Mouse (Mus musculus) embryonic facial prominence, embryonic 10.5 days (tissue): Measurements from ENCODE around the gene Hsbp1. TPM values are rescaled to one million over a fixed set of nuclear protein-coding genes. Genes with fewer than 3 reads are reported as not detected.
"Not testable (repeated sequence)": the region's sequence is repeated elsewhere in the genome, so short reads cannot be mapped to it uniquely, and the experiment has no call there.

ENCODE experiments used
- DNase-seq: peaks from one replicate; pipeline ENCODE4 v3.0.0-alpha.2; 2017; ENCODE audit warnings: low spot score
- H3K27ac ChIP-seq: fragments of 300-500 bp; sonication (generic); replicated peaks from 2 replicates; pipeline ENCODE4 v1.5.1; 2016; ENCODE audit warnings: mild to moderate bottlenecking
- H3K27me3 ChIP-seq: fragments of 300-500 bp; sonication (generic); replicated peaks from 2 replicates; pipeline ENCODE4 v1.6.1; 2016; ENCODE audit warnings: low read depth, mild to moderate bottlenecking; ENCODE audit not compliant: poor library complexity, severe bottlenecking
- H3K36me3 ChIP-seq: fragments of 300-500 bp; sonication (generic); replicated peaks from 2 replicates; pipeline ENCODE4 v1.6.1; 2016; ENCODE audit warnings: mild to moderate bottlenecking, moderate library complexity
- H3K4me1 ChIP-seq: fragments of 300-500 bp; sonication (generic); 2 replicates; pipeline ENCODE4 v1.6.1; 2016
- H3K4me3 ChIP-seq: fragments of 300-500 bp; sonication (generic); 2 replicates; pipeline ENCODE4 v1.5.1; 2016; ENCODE audit warnings: mild to moderate bottlenecking, moderate library complexity
- H3K9me3 ChIP-seq: fragments of 300-500 bp; sonication (generic); 2 replicates; pipeline ENCODE4 v1.6.1; 2016; ENCODE audit warnings: mild to moderate bottlenecking
- WGBS: fragments of 180-500 bp; shearing (Covaris S2); methylation state at CpG from one replicate; pipeline ENCODE4 v1.1.7; 2016; 5-methylcytosine and 5-hydroxymethylcytosine counted together
- polyA plus RNA-seq: library from polyadenylated mRNA; unstranded; fragments of >200 nt; fragmentation: Nextera tagmentation; extraction: Ambion mirVana; gene quantifications from 2 replicates; pipeline ENCODE4 v1.2.1, GENCODE M21; 2016

The Hsbp1 gene
- 238 and 249 TPM in 2 replicates for polyA plus RNA-seq

DNA sequence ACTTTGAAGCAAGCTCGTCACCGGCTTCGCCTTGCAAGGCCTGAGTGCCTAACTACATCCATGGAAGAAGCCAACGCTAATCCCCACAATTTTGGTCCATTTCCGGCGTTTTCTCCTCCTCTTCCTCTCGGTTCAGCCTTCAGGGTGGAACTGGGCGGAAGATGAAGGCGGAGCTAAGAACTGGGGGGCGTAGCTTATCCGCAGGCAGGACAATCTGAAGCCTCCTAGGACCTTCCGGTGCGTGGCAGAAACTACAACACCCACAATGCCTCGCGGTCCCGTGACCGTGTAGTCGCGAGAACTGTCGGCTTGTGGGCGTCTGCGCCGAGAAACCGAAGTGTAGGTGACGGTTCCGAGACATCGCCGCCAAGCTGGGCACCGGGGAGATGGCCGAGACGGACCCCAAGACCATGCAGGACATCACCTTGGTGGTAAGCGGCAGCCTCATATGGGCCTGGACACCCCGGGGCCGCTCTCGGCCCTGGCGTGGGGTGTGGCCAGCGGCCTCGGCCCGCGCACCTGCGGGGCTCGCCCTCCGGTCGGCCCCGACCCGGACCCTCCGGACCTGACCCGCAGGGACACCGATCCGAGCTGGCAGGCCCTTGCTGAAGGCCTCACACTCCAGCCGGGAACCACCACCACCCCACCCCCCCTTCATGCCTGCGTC lies at the start of gene Hsbp1:
Gene Hsbp1 (plus strand): TSS at position 299 of the 667 bp plus-strand sequence.
- Histone ChIP-seq H3K27me3 (peaks cover 4% of the 10 kb centered on the region; the same call in 1 of the 2 replicates), H3K4me1 (peaks cover 8% of the 10 kb centered on the region), H3K27ac (peak within 1 kb of the TSS; percentile 91), H3K4me3 (peak within 1 kb of the TSS; percentile 99), H3K36me3 (peaks cover 40% of the 10 kb centered on the region), H3K9me3 (peaks cover 2% of the 10 kb centered on the region; the same call in 1 of the 2 replicates)
- 2% methylated on average over 52 of the region's 52 CpGs for WGBS
- peak; percentile 96 for DNase-seq

- Histone ChIP-seq H3K9me3 (peaks cover 5% of the 10 kb centered on the region), H3K4me3 (no peak overlapping the region), H3K27me3 (no peaks in the 10 kb centered on the region), H3K4me1 (no peaks in the 10 kb centered on the region), H3K36me3 (no peaks in the 10 kb centered on the region), H3K27ac (no peak overlapping the region)
- no peak for DNase-seq
- 85% methylated on average over 13 of the region's 13 CpGs for WGBS
Measured at GRCm38 (mm10) chr8:119295477-119295876, 48.8 kb upstream of the Hsbp1 start.

DNA sequence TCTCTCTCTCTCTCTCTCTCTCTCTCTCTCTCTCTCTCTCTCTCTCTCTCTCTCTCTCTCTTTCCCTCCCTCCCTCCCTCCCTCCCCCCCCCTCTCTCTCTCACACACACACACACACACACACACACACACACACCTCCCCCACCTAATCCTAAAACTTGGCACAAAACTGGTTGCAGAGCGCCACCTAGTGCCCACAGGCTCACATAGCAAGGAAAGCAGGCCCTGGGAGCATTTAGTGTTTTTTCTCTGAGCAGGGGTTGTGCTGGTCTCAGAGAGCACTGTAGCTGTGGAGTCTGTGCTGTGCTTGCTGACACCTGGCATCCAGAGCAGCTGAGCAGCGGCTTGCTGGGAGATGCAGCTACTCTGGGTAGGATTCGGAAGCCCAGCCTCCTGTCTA lies 46.5 kb upstream of the Hsbp1 start:
- not testable (repeated sequence) for H3K4me1 ChIP-seq, H3K4me3 ChIP-seq, H3K27ac ChIP-seq, H3K36me3 ChIP-seq, H3K27me3 ChIP-seq
- H3K9me3 ChIP-seq: peaks cover 15% of the 10 kb centered on the region
- 31% methylated on average over 3 of the region's 3 CpGs for WGBS
- DNase-seq: peak; percentile 21

GRCm38 (mm10) chr8:119300335-119300734 lies 44.0 kb upstream of the Hsbp1 start:
- WGBS: 87% methylated on average over 5 of the region's 5 CpGs
- Histone ChIP-seq H3K27ac (no peak overlapping the region), H3K27me3 (no peaks in the 10 kb centered on the region), H3K4me1 (no peaks in the 10 kb centered on the region), H3K9me3 (peaks cover 15% of the 10 kb centered on the region), H3K4me3 (no peak overlapping the region), H3K36me3 (no peaks in the 10 kb centered on the region)
- no peak for DNase-seq

DNA sequence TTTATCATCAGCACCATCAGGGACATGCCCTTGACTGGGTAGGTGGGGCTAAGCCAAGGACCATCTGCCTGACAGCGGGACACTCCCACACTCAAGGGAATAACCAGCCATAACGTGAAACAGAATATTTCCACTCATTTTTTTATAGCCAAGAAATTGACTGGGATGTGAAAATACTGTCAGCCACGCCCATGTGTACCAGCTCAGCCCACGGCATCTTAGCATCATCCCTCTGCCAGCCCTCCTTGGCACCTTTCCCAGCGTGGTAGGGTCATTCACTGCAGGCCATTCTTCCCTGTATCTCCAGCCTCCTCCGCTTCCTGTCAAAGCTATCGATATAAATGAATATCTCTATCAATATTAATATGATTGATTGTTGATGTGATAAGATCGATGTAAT lies 40.1 kb upstream of the Hsbp1 start:
- H3K4me3 ChIP-seq: no peak overlapping the region
- no peaks in the 10 kb centered on the region for H3K27me3 ChIP-seq
- no peaks in the 10 kb centered on the region for H3K4me1 ChIP-seq
- no peaks in the 10 kb centered on the region for H3K36me3 ChIP-seq
- peaks cover 15% of the 10 kb centered on the region for H3K9me3 ChIP-seq
- no peak overlapping the region for H3K27ac ChIP-seq
- WGBS: 86% methylated on average over 8 of the region's 8 CpGs
- no peak for DNase-seq

DNA sequence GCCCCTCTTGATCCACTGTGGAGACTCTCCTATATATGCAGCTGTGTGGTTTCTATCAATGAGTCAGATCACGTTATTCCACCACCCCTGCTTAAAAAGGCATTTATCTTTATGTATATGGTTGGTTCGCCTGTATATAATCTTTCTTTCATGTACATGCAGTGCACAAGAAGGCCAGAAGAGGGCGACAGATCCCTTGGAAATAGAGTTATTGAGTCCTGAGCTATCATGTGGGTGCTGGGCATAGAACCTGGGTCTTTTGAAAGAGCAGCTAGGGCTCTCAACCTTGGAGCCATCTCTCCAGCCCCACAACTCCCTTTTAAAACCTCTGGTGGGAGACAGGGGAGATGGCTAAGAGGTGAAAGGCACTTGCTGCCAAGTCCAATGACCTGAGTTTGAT lies 32.9 kb upstream of the Hsbp1 start:
- DNase-seq: no peak
- Histone ChIP-seq H3K27me3 (no peaks in the 10 kb centered on the region), H3K9me3 (no peaks in the 10 kb centered on the region), H3K27ac (no peak overlapping the region), H3K4me1 (no peaks in the 10 kb centered on the region), H3K4me3 (no peak overlapping the region), H3K36me3 (no peaks in the 10 kb centered on the region)
- 31% methylated on average over 3 of the region's 3 CpGs for WGBS

DNA sequence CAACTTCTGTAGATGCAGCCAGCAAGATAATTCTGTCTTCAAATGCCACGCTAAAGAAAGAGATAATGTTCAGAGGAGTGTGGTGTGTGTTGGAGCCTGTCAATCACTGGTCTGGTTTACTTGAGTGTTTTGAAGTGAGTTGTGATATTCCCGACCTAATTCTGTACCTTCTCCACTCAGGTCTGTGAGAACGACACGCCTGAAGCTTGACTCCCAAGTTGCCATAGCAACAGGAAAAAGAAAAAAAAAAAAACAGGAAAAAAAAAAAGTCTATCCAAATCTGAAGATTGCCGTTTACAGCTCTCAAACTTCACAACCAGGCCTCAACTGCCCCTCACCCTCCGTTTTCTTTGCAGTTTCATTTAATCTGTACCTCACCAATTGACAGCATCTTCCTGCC lies 21.1 kb upstream of the Hsbp1 start:
- H3K4me1 ChIP-seq: no peaks in the 10 kb centered on the region
- 68% methylated on average over 6 of the region's 6 CpGs for WGBS

DNA sequence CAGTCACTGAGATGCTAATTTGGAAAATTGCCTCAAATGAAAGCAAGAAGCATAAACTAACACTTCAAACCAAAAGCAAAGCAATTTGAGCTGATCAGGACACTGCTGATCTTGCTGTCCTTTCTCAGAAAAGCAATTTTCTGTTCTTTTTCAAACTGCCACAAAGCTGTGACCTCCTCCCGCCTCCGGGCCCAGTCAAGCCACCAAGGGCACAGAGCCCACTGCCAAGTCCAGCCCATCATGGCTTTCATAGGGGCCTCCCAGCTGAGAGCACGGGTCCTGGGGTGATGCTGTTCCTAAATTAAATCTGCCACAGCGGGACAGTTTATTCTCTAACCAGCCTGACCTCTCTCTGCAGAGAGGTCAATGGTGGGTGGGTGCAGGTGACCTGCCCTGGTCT lies 4.7 kb upstream of the Hsbp1 start:
- Histone ChIP-seq H3K27ac (no peak overlapping the region), H3K36me3 (no peaks in the 10 kb centered on the region), H3K27me3 (peaks cover 4% of the 10 kb centered on the region; the same call in 1 of the 2 replicates), H3K4me3 (no peak overlapping the region), H3K9me3 (peaks cover 2% of the 10 kb centered on the region; the same call in 1 of the 2 replicates), H3K4me1 (no peaks in the 10 kb centered on the region)
- DNase-seq: no peak
- 75% methylated on average over 4 of the region's 4 CpGs for WGBS

More for the DNA sequence above, 21.1 kb upstream of the Hsbp1 start:
- no peak for DNase-seq
- no peaks in the 10 kb centered on the region for H3K36me3 ChIP-seq
- H3K4me3 ChIP-seq: no peak overlapping the region
- H3K27me3 ChIP-seq: no peaks in the 10 kb centered on the region
- H3K27ac ChIP-seq: no peak overlapping the region
- H3K9me3 ChIP-seq: peaks cover 6% of the 10 kb centered on the region

DNA sequence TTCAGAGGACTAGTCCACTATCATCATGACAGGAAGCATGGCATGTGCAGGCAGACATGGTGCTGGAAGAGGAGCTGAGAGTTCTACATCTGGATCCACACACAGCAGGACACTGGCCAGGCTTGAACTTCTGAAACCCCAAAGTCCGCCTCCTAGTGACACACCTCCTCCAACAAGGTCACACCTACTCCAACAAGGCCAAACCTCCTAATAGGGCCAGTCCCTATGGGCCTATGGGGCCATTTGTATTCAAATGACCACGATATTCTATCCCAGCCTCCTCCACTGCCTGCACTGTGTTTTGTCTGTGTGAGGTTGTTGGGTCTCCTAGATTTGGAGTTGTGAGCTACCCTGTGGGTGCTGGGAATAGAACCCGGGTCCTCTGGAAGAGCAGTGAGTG lies 682 bp upstream of the Hsbp1 start:
- Histone ChIP-seq H3K9me3 (peaks cover 2% of the 10 kb centered on the region; the same call in 1 of the 2 replicates), H3K36me3 (peaks cover 32% of the 10 kb centered on the region), H3K4me1 (peaks cover 8% of the 10 kb centered on the region), H3K4me3 (peak overlapping the region; percentile 99), H3K27me3 (peaks cover 4% of the 10 kb centered on the region; the same call in 1 of the 2 replicates), H3K27ac (peak overlapping the region; percentile 91)
- DNase-seq: no peak
- 79% methylated on average over 3 of the region's 3 CpGs for WGBS

DNA sequence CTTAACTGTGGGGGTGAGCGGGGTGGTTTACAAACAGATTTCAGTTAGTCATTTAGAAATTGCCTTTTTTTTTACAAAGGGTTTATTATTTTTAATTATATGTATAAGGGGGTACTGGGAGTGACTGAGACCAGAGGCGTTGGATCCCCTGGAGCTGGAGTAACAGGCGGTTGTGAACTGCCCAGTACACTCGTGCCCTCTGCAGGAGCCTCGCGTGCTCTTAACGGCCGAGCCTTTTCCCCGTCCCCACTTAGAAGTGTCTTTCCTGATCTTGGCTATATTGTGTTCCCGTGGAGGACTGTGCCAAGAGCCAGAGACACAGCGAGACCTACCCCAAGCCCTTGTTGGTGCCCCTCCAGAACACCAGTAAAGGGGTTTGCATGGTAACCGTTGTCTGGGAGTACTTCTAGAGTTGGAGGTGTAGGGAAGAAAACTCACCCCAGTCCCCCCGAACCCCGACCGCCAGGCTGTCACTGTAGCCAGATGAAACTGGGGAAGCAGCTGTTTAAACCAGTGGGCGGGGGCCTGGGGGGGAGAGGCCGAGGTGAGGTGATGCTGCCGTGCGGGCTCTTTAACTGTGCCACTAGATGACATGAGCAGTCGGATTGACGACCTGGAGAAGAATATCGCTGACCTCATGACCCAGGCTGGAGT lies 868 bp downstream of the Hsbp1 start:
- DNase-seq: no peak
- Histone ChIP-seq H3K36me3 (peaks cover 46% of the 10 kb centered on the region), H3K27me3 (peaks cover 4% of the 10 kb centered on the region; the same call in 1 of the 2 replicates), H3K4me3 (peak overlapping the region; percentile 99), H3K9me3 (peaks cover 2% of the 10 kb centered on the region; the same call in 1 of the 2 replicates), H3K4me1 (peaks cover 8% of the 10 kb centered on the region), H3K27ac (peak overlapping the region; percentile 91; the same call in 1 of the 2 replicates)
- 57% methylated on average over 22 of the region's 22 CpGs for WGBS

DNA sequence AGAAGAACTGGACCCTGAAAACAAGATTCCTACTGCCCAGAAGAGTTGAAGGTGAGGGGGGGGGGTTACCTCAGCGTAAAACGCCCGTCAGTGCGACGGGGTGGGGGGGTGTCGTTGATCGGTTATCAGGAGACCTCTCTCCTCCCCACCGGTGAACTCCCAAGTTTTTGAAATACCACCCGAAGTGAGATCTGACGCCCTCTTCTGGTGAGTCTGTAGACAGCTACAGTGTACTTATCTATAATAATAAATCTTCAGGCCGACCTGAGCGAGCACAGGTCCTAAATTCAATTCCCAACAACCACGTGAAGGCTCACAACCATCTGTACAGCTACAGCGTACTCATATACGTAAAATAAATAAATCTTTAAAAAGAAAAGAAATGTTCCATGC lies 1.4 kb downstream of the Hsbp1 start:
- H3K4me3 ChIP-seq: peak overlapping the region; percentile 99

GRCm38 (mm10) chr8:119351647-119352046 lies 7.4 kb downstream of the Hsbp1 start:
- Histone ChIP-seq H3K9me3 (no peaks in the 10 kb centered on the region), H3K27me3 (no peaks in the 10 kb centered on the region), H3K4me1 (no peaks in the 10 kb centered on the region), H3K27ac (no peak overlapping the region), H3K36me3 (peaks cover 47% of the 10 kb centered on the region), H3K4me3 (no peak overlapping the region)
- 95% methylated on average over 19 of the region's 19 CpGs for WGBS
- DNase-seq: no peak

More for the DNA sequence above, 1.4 kb downstream of the Hsbp1 start:
- peaks cover 4% of the 10 kb centered on the region; the same call in 1 of the 2 replicates for H3K27me3 ChIP-seq
- no peak overlapping the region for H3K27ac ChIP-seq
- DNase-seq: no peak
- H3K9me3 ChIP-seq: peaks cover 2% of the 10 kb centered on the region; the same call in 1 of the 2 replicates
- H3K4me1 ChIP-seq: peaks cover 8% of the 10 kb centered on the region
- peaks cover 50% of the 10 kb centered on the region for H3K36me3 ChIP-seq
- WGBS: 87% methylated on average over 15 of the region's 15 CpGs
